Mouse (Mus musculus) thymus, adult 2 months (tissue): ENCODE data around the gene Vhl.

Source experiments
- CTCF ChIP-seq: fragments of 200-500 bp; IDR thresholded peaks from 2 replicates; pipeline ENCODE4 v1.5.1; 2012; ENCODE audit warnings: mild to moderate bottlenecking, control low read depth, low read length, moderate library complexity, borderline replicate concordance; ENCODE audit not compliant: control insufficient read depth, poor library complexity, insufficient read depth; ENCODE audit errors: extremely low read depth
- POLR2A ChIP-seq: fragments of 200-500 bp; IDR thresholded peaks from 2 replicates; pipeline ENCODE4 v1.6.1; 2012; ENCODE audit warnings: mild to moderate bottlenecking, low read length, control low read depth, moderate library complexity; ENCODE audit not compliant: control insufficient read depth, poor library complexity, insufficient read depth; ENCODE audit errors: extremely low read depth

DNA sequence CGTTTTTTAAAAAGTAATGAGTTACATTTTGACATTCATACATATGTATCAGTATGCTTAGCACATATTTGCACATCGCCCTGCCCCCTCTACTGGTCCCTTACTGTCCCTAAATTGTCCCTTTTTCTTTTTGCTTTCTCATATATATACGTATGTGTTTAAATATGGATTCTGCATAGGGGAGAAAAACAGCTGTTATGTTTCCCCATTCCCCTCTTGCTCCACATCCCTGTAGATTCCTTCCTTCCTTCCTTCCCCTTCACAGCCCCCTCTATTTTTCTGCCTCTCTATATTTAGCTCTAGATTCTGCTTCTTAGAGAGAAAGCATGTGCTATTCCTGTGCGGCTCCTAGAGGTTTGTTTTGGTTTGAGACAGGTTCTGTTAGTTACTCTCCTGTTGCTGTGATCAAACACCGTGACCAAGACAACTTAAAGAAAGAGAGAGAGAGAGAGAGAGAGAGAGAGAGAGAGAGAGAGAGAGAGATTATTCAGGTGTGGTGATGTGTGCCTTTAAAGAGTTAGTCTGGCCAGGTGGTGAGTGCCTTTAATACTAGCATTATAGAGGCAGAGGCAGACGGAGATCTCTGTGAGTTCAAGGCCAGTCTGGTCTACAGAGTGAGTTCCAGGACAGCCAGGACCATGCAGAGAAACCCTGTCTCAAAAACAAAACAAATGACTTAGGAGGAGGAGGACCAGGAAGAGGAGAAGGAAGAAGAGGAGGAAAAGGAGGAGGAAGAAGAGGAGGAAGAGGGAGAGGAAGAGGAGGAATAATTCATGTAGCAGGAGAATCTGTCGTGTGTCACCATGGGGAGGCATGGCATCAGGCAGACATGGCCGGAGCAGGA lies 36.1 kb downstream of the Vhl start:
- no peak for TF ChIP-seq POLR2A
- no peak for TF ChIP-seq CTCF
